Comparison of ENCODE assay signal across 12 mouse cellular contexts in genomic region chr17:5004266-5004665, GRCm38 (mm10). TPM values are rescaled to one million over a fixed set of nuclear protein-coding genes. Genes with fewer than 3 reads are reported as not detected.
A peak's percentile ranks its signal among the peaks of the same experiment; 100 is the strongest.
DNase-seq lines count a peak whose midpoint lies in the region; ATAC-seq and TF ChIP-seq lines count a peak whose summit lies in the region.
"Had no signal": no experiment of that assay in that cellular context is flagged by ENCODE, and none has a peak within 500 bp of the region (broad histone marks: within the 10 kb centered on the region; RNA-seq: fewer than 3 reads in every experiment).

No protein-coding gene starts in this region.

- H3K27ac ChIP-seq in forebrain, embryonic 13.5 days: no peak overlapping the region
- no peak overlapping the region for H3K27ac ChIP-seq in forebrain, embryonic 16.5 days (ENCODE audit: low read length)
- no peak overlapping the region; the same call in 1 of the 2 replicates for H3K27ac ChIP-seq in limb, embryonic 13.5 days
- H3K27ac ChIP-seq in limb, embryonic 10.5 days: no peak overlapping the region
- no peak overlapping the region for H3K27ac ChIP-seq in hindbrain, postnatal 0 days
- H3K27ac ChIP-seq: hindbrain, embryonic 15.5 days had no signal

- H3K36me3 ChIP-seq in forebrain, embryonic 13.5 days (ENCODE audit: poor library complexity, severe bottlenecking): no peaks in the 10 kb centered on the region
- H3K36me3 ChIP-seq in forebrain, embryonic 16.5 days (ENCODE audit: control insufficient read depth, insufficient read depth): no peaks in the 10 kb centered on the region
- no peaks in the 10 kb centered on the region for H3K36me3 ChIP-seq in limb, embryonic 13.5 days
- H3K36me3 ChIP-seq in limb, embryonic 10.5 days: no peaks in the 10 kb centered on the region
- no peaks in the 10 kb centered on the region for H3K36me3 ChIP-seq in hindbrain, postnatal 0 days (ENCODE audit: insufficient read depth, low read length)
- H3K36me3 ChIP-seq: hindbrain, embryonic 15.5 days had no signal

- H3K4me3 ChIP-seq in forebrain, embryonic 13.5 days: no peak overlapping the region
- no peak overlapping the region for H3K4me3 ChIP-seq in forebrain, embryonic 16.5 days (replicated peaks; ENCODE audit: low read length)
- no peak overlapping the region for H3K4me3 ChIP-seq in limb, embryonic 13.5 days
- H3K4me3 ChIP-seq in limb, embryonic 10.5 days: no peak overlapping the region
- no peak overlapping the region for H3K4me3 ChIP-seq in hindbrain, postnatal 0 days (ENCODE audit: low read length)
- H3K4me3 ChIP-seq: erythroblast, embryonic 14.5 days; hindbrain, embryonic 15.5 days had no signal

- WGBS in forebrain, embryonic 13.5 days: 51% methylated on average over 8 of the region's 8 CpGs
- WGBS in forebrain, embryonic 16.5 days: 44% methylated on average over 8 of the region's 8 CpGs
- 61% methylated on average over 8 of the region's 8 CpGs for WGBS in limb, embryonic 13.5 days
- 70% methylated on average over 8 of the region's 8 CpGs for WGBS in limb, embryonic 10.5 days
- 47% methylated on average over 8 of the region's 8 CpGs for WGBS in hindbrain, postnatal 0 days

- H3K4me1 ChIP-seq in forebrain, embryonic 13.5 days: peaks cover 93% of the 10 kb centered on the region
- peaks cover 82% of the 10 kb centered on the region for H3K4me1 ChIP-seq in forebrain, embryonic 16.5 days (replicated peaks; ENCODE audit: control insufficient read depth, insufficient read depth, low read length)
- peaks cover 96% of the 10 kb centered on the region for H3K4me1 ChIP-seq in limb, embryonic 13.5 days
- H3K4me1 ChIP-seq in limb, embryonic 10.5 days: peaks cover 87% of the 10 kb centered on the region
- peaks cover 75% of the 10 kb centered on the region for H3K4me1 ChIP-seq in hindbrain, postnatal 0 days (ENCODE audit: insufficient read depth, low read length)

- no peak for DNase-seq in limb, embryonic 10.5 days (ENCODE audit: low spot score)
- peak; percentile 49 for DNase-seq in A20 (ENCODE audit: low read depth, low spot score)
- no peak for DNase-seq in hindbrain, postnatal 0 days (ENCODE audit: low spot score)
- no peak for DNase-seq in cerebellum, postnatal 36 days
- DNase-seq in adrenal gland, adult 8-10 months: no peak
- DNase-seq: cerebellum, postnatal 25 days; kidney, postnatal 4 days had no signal

- H3K27me3 ChIP-seq in forebrain, embryonic 13.5 days: peaks cover 18% of the 10 kb centered on the region
- no peaks in the 10 kb centered on the region for H3K27me3 ChIP-seq in forebrain, embryonic 16.5 days (replicated peaks; ENCODE audit: control insufficient read depth, insufficient read depth, low read length)
- H3K27me3 ChIP-seq in limb, embryonic 13.5 days: no peaks in the 10 kb centered on the region
- H3K27me3 ChIP-seq in limb, embryonic 10.5 days (ENCODE audit: low read depth, poor library complexity, severe bottlenecking): no peaks in the 10 kb centered on the region
- H3K27me3 ChIP-seq in hindbrain, postnatal 0 days (ENCODE audit: insufficient read depth, low read length): no peaks in the 10 kb centered on the region
- H3K27me3 ChIP-seq: hindbrain, embryonic 15.5 days had no signal

- H3K4me2 ChIP-seq in forebrain, embryonic 13.5 days: peak overlapping the region; percentile 12; the same call in 1 of the 2 replicates
- no peak overlapping the region for H3K4me2 ChIP-seq in forebrain, embryonic 16.5 days (ENCODE audit: low read length)
- H3K4me2 ChIP-seq in limb, embryonic 13.5 days (replicated peaks): no peak overlapping the region
- peak overlapping the region; percentile 19 for H3K4me2 ChIP-seq in hindbrain, postnatal 0 days (ENCODE audit: low read depth, low read length)
- H3K4me2 ChIP-seq: hindbrain, embryonic 15.5 days had no signal

- TF ChIP-seq CTCF in hindbrain, postnatal 0 days (IDR thresholded peaks at IDR 0.05; ENCODE audit: low read depth): no peak

- no peak for ATAC-seq in forebrain, embryonic 13.5 days
- ATAC-seq in forebrain, embryonic 16.5 days: no peak
- no peak for ATAC-seq in limb, embryonic 13.5 days (ENCODE audit: low FRiP score, low read depth)
- peak; percentile 43; the same call in 1 of the 2 replicates for ATAC-seq in hindbrain, postnatal 0 days

- H3K9ac ChIP-seq in forebrain, embryonic 13.5 days: peak overlapping the region; percentile 26; the same call in 1 of the 2 replicates
- no peak overlapping the region for H3K9ac ChIP-seq in forebrain, embryonic 16.5 days (replicated peaks; ENCODE audit: low read depth, low read length)
- 0 out of 2 replicates have a peak overlapping the region, but pooled peaks have one; percentile 31 for H3K9ac ChIP-seq in limb, embryonic 13.5 days
- H3K9ac ChIP-seq in hindbrain, postnatal 0 days (replicated peaks; ENCODE audit: low read length): no peak overlapping the region
- H3K9ac ChIP-seq: hindbrain, embryonic 15.5 days had no signal

- no peaks in the 10 kb centered on the region for H3K9me3 ChIP-seq in forebrain, embryonic 13.5 days (replicated peaks)
- H3K9me3 ChIP-seq in forebrain, embryonic 16.5 days (ENCODE audit: control insufficient read depth, low read length): no peaks in the 10 kb centered on the region
- H3K9me3 ChIP-seq in limb, embryonic 13.5 days: no peaks in the 10 kb centered on the region
- no peaks in the 10 kb centered on the region for H3K9me3 ChIP-seq in limb, embryonic 10.5 days (replicated peaks)
- H3K9me3 ChIP-seq in hindbrain, postnatal 0 days (ENCODE audit: low read length): no peaks in the 10 kb centered on the region
- H3K9me3 ChIP-seq: hindbrain, embryonic 15.5 days had no signal

RNA-seq across cellular contexts. Expression of gene Arid1b, which starts 10.1 kb away (rescaled TPM):
- polyA plus RNA-seq in forebrain, embryonic 13.5 days (2015; fragmentation: Nextera tagmentation; extraction: Ambion mirVana): 11.7 and 12.9 TPM in 2 replicates
- 15.1 and 15.3 TPM in 2 replicates for polyA plus RNA-seq in forebrain, embryonic 16.5 days (2015; fragmentation: Nextera tagmentation; extraction: Ambion mirVana)
- 12.4 and 12.5 TPM in 2 replicates for polyA plus RNA-seq in limb, embryonic 13.5 days (2015; fragmentation: Nextera tagmentation; extraction: Ambion mirVana)
- 10.7 and 12.5 TPM in 2 replicates for polyA plus RNA-seq in limb, embryonic 10.5 days (2016; fragmentation: Nextera tagmentation; extraction: Ambion mirVana)
- total RNA-seq in hindbrain, postnatal 0 days (2014; rRNA removed): 62.5 and 64.6 TPM in 2 replicates
- polyA plus RNA-seq in hindbrain, postnatal 0 days (2015; fragmentation: Nextera tagmentation; extraction: Ambion mirVana): 10.5 and 10.9 TPM in 2 replicates
- total RNA-seq in adrenal gland, adult 8-10 months (2022): 10 to 100 TPM; 66.1 to 89.1 (median 73.7) TPM

Comparison
In these comparisons a context has a peak if more than half of its experiments do, and no peak if none do; other contexts are left out.
1. H3K4me2 ChIP-seq: peak in forebrain, embryonic 13.5 days (single experiment) and hindbrain, postnatal 0 days (single experiment); none in forebrain, embryonic 16.5 days (single experiment) and limb, embryonic 13.5 days (single experiment).
2. H3K9ac ChIP-seq: peak in forebrain, embryonic 13.5 days (single experiment) and limb, embryonic 13.5 days (single experiment); none in forebrain, embryonic 16.5 days (single experiment) and hindbrain, postnatal 0 days (single experiment).